Mouse (Mus musculus) limb, embryonic 14.5 days (tissue): ENCODE measurements at regions not wholly inside any gene's neighbourhood (a gene's known extent, or its start where the extent isn't known, plus 50 kb on each side); places are given as distances from the start of the nearest gene placed in this dataset.

Experiments
- ATAC-seq: fragments of 200-750 bp; cut with Nextera tagmentation; 2 replicates; pipeline ENCODE4 v1.8.0; 2017; ENCODE audit warnings: low read depth, moderate number of reproducible peaks, moderate TSS enrichment; ENCODE audit not compliant: low FRiP score
- DNase-seq: peaks from one replicate; pipeline ENCODE4 v3.0.0-alpha.2; 2015; ENCODE audit warnings: low spot score
- H3K27ac ChIP-seq: fragments of 300-500 bp; sonication (generic); replicated peaks from 2 replicates; pipeline ENCODE4 v1.5.1; 2014; ENCODE audit warnings: low read depth, mild to moderate bottlenecking, low read length, moderate library complexity, mixed read lengths
- H3K27me3 ChIP-seq: fragments of 300-500 bp; sonication (generic); 2 replicates; pipeline ENCODE4 v1.6.1; 2014; ENCODE audit warnings: low read length, mixed read lengths; ENCODE audit not compliant: control insufficient read depth, insufficient read depth
- H3K36me3 ChIP-seq: fragments of 300-500 bp; sonication (generic); 2 replicates; pipeline ENCODE4 v1.6.1; 2014; ENCODE audit warnings: mild to moderate bottlenecking, low read length, moderate library complexity, mixed read lengths; ENCODE audit not compliant: control insufficient read depth, insufficient read depth
- H3K4me1 ChIP-seq: fragments of 300-500 bp; sonication (generic); 2 replicates; pipeline ENCODE4 v1.6.1; 2014; ENCODE audit warnings: antibody characterized with exemption, low read length, mixed read lengths; ENCODE audit not compliant: control insufficient read depth, insufficient read depth
- H3K4me2 ChIP-seq: fragments of 300-500 bp; sonication (generic); replicated peaks from 2 replicates; pipeline ENCODE4 v1.6.1; 2014; ENCODE audit warnings: low read depth, mild to moderate bottlenecking, low read length, moderate library complexity; ENCODE audit not compliant: severe bottlenecking
- H3K4me3 ChIP-seq: fragments of 300-500 bp; sonication (generic); replicated peaks from 2 replicates; pipeline ENCODE4 v1.5.1; 2014; ENCODE audit warnings: low read length
- H3K9ac ChIP-seq: fragments of 300-500 bp; sonication (generic); 2 replicates; pipeline ENCODE4 v1.6.1; 2014; ENCODE audit warnings: mild to moderate bottlenecking, low read depth, low read length, moderate library complexity; ENCODE audit not compliant: severe bottlenecking
- H3K9me3 ChIP-seq: fragments of 300-500 bp; sonication (generic); 2 replicates; pipeline ENCODE4 v1.6.1; 2016; ENCODE audit warnings: low read length; ENCODE audit not compliant: control insufficient read depth
- POLR2A ChIP-seq: fragments of 200-500 bp; IDR thresholded peaks from 2 replicates; pipeline ENCODE4 v1.8.0; 2012; ENCODE audit warnings: inconsistent platforms, mild to moderate bottlenecking, moderate library complexity, borderline replicate concordance; ENCODE audit not compliant: insufficient read depth, insufficient read length; ENCODE audit errors: extremely low read depth
- WGBS: fragments of 180-500 bp; shearing (Covaris S2); extraction: QIAGEN DNeasy Blood & Tissue Kit; methylation state at CpG from one replicate; pipeline ENCODE4 v1.1.7; 2014; 5-methylcytosine and 5-hydroxymethylcytosine counted together

DNA sequence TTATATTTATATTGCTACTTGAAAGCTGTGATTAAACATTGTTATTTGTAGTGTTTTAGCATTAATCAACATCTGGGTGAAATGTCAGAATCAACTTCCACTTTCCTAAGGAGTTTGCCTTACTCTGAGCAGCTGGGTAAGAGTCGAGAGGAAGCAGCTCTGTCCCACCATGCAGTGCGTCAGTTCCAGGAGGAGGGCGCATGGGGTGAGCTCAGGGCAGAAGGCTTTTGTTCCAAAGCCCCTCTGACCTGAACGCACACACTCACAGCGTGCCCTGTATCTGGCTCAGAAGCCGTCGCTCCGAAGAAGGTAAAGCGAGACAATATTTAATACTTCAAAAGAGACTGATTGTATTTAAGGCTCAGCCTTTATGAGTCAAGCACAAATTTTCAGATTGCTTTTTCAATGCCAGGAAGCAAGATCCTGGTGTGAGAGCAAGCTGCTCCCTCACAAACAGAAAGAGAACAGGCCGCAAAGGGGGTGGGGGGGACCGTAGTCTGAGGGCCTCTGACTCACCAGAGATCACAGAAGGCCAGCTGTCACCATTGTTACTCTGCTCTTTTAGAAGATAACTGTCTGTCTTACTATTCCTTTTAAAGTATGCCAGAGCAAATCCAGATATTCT, 143.6 kb upstream of the Adgrl4 start:
- no peak for ATAC-seq
- Histone ChIP-seq H3K4me3 (no peak overlapping the region), H3K27me3 (no peaks in the 10 kb centered on the region), H3K4me2 (no peak overlapping the region), H3K36me3 (no peaks in the 10 kb centered on the region), H3K9me3 (no peaks in the 10 kb centered on the region), H3K4me1 (no peaks in the 10 kb centered on the region), H3K27ac (no peak overlapping the region), H3K9ac (no peak overlapping the region)
- WGBS: 69% methylated on average over 11 of the region's 11 CpGs
- no peak for TF ChIP-seq POLR2A
- DNase-seq: no peak

DNA sequence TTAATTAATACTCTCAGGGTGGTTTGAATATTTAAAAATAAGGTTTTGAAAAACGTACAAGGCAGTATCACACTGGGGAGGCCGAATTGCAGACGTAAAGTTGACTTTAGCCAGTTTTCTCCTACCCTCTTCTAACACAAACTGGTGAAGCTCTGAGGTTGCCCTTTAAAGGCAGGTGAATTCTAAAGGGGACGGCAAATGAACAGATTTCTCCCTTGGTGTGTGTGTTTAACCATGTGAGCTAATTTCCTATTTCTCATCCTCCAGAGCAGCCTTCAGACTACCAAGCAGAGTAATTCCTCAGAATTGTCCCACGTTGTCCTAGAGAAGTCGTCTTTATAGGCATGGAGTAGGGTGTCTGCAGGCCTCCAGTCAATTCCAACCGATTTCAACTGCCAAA, 143.1 kb upstream of the Adgrl4 start:
- TF ChIP-seq POLR2A: no peak

GRCm38 (mm10) chr3:151295027-151295426, 142.7 kb upstream of the Adgrl4 start:
- Histone ChIP-seq H3K4me1 (no peaks in the 10 kb centered on the region), H3K27ac (no peak overlapping the region), H3K4me3 (no peak overlapping the region), H3K4me2 (no peak overlapping the region), H3K9me3 (no peaks in the 10 kb centered on the region), H3K9ac (no peak overlapping the region), H3K36me3 (no peaks in the 10 kb centered on the region), H3K27me3 (no peaks in the 10 kb centered on the region)
- 46% methylated on average over 9 of the region's 9 CpGs for WGBS
- ATAC-seq (no peak), DNase-seq (no peak)
- TF ChIP-seq POLR2A: no peak

More for the DNA sequence above, 143.1 kb upstream of the Adgrl4 start:
- Histone ChIP-seq H3K27me3 (no peaks in the 10 kb centered on the region), H3K9me3 (no peaks in the 10 kb centered on the region), H3K4me3 (no peak overlapping the region), H3K9ac (no peak overlapping the region), H3K4me1 (no peaks in the 10 kb centered on the region), H3K4me2 (no peak overlapping the region), H3K27ac (no peak overlapping the region), H3K36me3 (no peaks in the 10 kb centered on the region)
- ATAC-seq (no peak), DNase-seq (no peak)
- 78% methylated on average over 7 of the region's 7 CpGs for WGBS

GRCm38 (mm10) chr3:151298325-151298724, 139.4 kb upstream of the Adgrl4 start:
- DNase-seq (no peak), ATAC-seq (no peak)
- H3K27me3 ChIP-seq: no peaks in the 10 kb centered on the region
- no peak overlapping the region for H3K4me3 ChIP-seq
- H3K9me3 ChIP-seq: no peaks in the 10 kb centered on the region
- H3K36me3 ChIP-seq: no peaks in the 10 kb centered on the region
- no peak overlapping the region for H3K4me2 ChIP-seq
- H3K4me1 ChIP-seq: no peaks in the 10 kb centered on the region
- H3K9ac ChIP-seq: no peak overlapping the region
- WGBS: 60% methylated on average over 2 of the region's 2 CpGs
- no peak for TF ChIP-seq POLR2A
- no peak overlapping the region for H3K27ac ChIP-seq

- Histone ChIP-seq H3K36me3 (no peaks in the 10 kb centered on the region), H3K27me3 (no peaks in the 10 kb centered on the region), H3K9me3 (no peaks in the 10 kb centered on the region), H3K4me1 (no peaks in the 10 kb centered on the region), H3K27ac (no peak overlapping the region), H3K4me3 (no peak overlapping the region), H3K4me2 (no peak overlapping the region), H3K9ac (no peak overlapping the region)
- TF ChIP-seq POLR2A: no peak
- ATAC-seq: no peak
- WGBS: 88% methylated on average over 4 of the region's 4 CpGs
- DNase-seq: no peak
Measured at GRCm38 (mm10) chr3:151305402-151305801, 132.3 kb upstream of the Adgrl4 start.

GRCm38 (mm10) chr3:151307975-151308374, 129.7 kb upstream of the Adgrl4 start:
- WGBS: 50% methylated on average over 4 of the region's 4 CpGs
- Histone ChIP-seq H3K4me3 (no peak overlapping the region), H3K27ac (no peak overlapping the region), H3K36me3 (no peaks in the 10 kb centered on the region), H3K27me3 (no peaks in the 10 kb centered on the region), H3K4me1 (no peaks in the 10 kb centered on the region), H3K9me3 (no peaks in the 10 kb centered on the region), H3K9ac (no peak overlapping the region), H3K4me2 (no peak overlapping the region)
- no peak for TF ChIP-seq POLR2A
- no peak for ATAC-seq
- no peak for DNase-seq
